In genomic region chr8:24211091-24211490, GRCm38 (mm10) we compare ENCODE assay signal across 18 mouse cellular contexts.
DNase-seq lines count a peak whose midpoint lies in the region; TF ChIP-seq lines count a peak whose summit lies in the region.
"Had no signal": no experiment of that assay in that cellular context is flagged by ENCODE, and none has a peak within 500 bp of the region (broad histone marks: within the 10 kb centered on the region; RNA-seq: fewer than 3 reads in every experiment).

No protein-coding gene starts in this region.

- no peak for TF ChIP-seq CTCF in left cerebral cortex, adult 2 months (IDR thresholded peaks at IDR 0.05)
- no peak for TF ChIP-seq CTCF in cerebellum, adult 2 months (IDR thresholded peaks at IDR 0.05; ENCODE audit: borderline replicate concordance, insufficient read depth, low read depth, low read length)

- peak overlapping the region; percentile 42; the same call in 1 of the 2 replicates for H3K27ac ChIP-seq in left cerebral cortex, adult 2 months
- H3K27ac ChIP-seq in cerebellum, adult 2 months (ENCODE audit: insufficient read depth, low read length): no peak overlapping the region
- H3K27ac ChIP-seq: embryonic facial prominence, embryonic 13.5 days; gastrocnemius, adult 2 months; heart, embryonic 13.5 days; hindbrain, embryonic 12.5 days had no signal

- H3K27me3 ChIP-seq in cerebellum, adult 2 months (ENCODE audit: control insufficient read depth, insufficient read depth, low read length): no peaks in the 10 kb centered on the region
- H3K27me3 ChIP-seq: embryonic facial prominence, embryonic 13.5 days; heart, embryonic 13.5 days; hindbrain, embryonic 12.5 days had no signal

- no peak overlapping the region for H3K4me3 ChIP-seq in left cerebral cortex, adult 2 months
- H3K4me3 ChIP-seq in cerebellum, adult 2 months (replicated peaks; ENCODE audit: insufficient read depth, low read depth, low read length): no peak overlapping the region
- H3K4me3 ChIP-seq: embryonic facial prominence, embryonic 13.5 days; gastrocnemius, adult 2 months; heart, embryonic 13.5 days; hindbrain, embryonic 12.5 days had no signal

- 0 out of 2 replicates have a peak, but pooled peaks cover 2% of the 10 kb centered on the region for H3K4me1 ChIP-seq in cerebellum, adult 2 months (ENCODE audit: control insufficient read depth, insufficient read depth, low read length)
- H3K4me1 ChIP-seq: embryonic facial prominence, embryonic 13.5 days; hindbrain, embryonic 12.5 days had no signal

- WGBS in cerebellum, adult 2 months: 100% methylated on average over 1 of the region's 1 CpGs

- DNase-seq in adrenal gland, adult (ENCODE audit: inconsistent age in 2 of 2, low spot score in 1 of 2): peak; percentile 61 to 83
- no peak for DNase-seq in adrenal gland, postnatal 4 days (ENCODE audit: low spot score in 2 of 2)
- no peak for DNase-seq in left cerebral cortex, adult 2 months (ENCODE audit: extremely low spot score in 1 of 2, low spot score in 2 of 2)
- no peak for DNase-seq in left cerebral cortex, adult 8-10 months (ENCODE audit: low spot score in 2 of 2)
- peak; percentile 17 for DNase-seq in adrenal gland, postnatal 14 days
- no peak for DNase-seq in cerebellum, adult 2 months
- DNase-seq in embryo, embryonic 10 days (ENCODE audit: low spot score): no peak
- DNase-seq: B cell, adult 2 months; cerebellum, adult 11 months; cerebellum, adult 9-10 months; cerebellum, postnatal 25 days; gastrocnemius, adult 2 months; gastrocnemius, postnatal 25 days; heart, postnatal 4 days; kidney, adult 2 months had no signal

- intact Hi-C loops in left cerebral cortex, adult 2 months (cut with DNase I): loop anchor here (5.0 kb wide), 2 partner anchors 294 to 539 kb away; no protein-coding TSS in a partner anchor

- no peak for TF ChIP-seq POLR2A in cerebellum, adult 2 months (IDR thresholded peaks at IDR 0.05; ENCODE audit: borderline replicate concordance, insufficient read depth, low read length)

Comparison
In these comparisons a context has a peak if more than half of its experiments do, and no peak if none do; other contexts are left out.
1. DNase-seq: peak in adrenal gland, adult (2 of 2) and adrenal gland, postnatal 14 days (single experiment); none in adrenal gland, postnatal 4 days (0 of 2), left cerebral cortex, adult 2 months (0 of 2), left cerebral cortex, adult 8-10 months (0 of 2), cerebellum, adult 2 months (0 of 2) and embryo, embryonic 10 days (single experiment).